Mouse (Mus musculus) heart, postnatal 4 days (tissue): ENCODE data around the gene Cd40. TPM values are rescaled to one million over a fixed set of nuclear protein-coding genes. Genes with fewer than 3 reads are reported as not detected.

Experiments used
- DNase-seq: peaks from one replicate; pipeline ENCODE4 v3.0.0; 2021
- total RNA-seq, 2 experiments: library from RNA; stranded (reverse); gene quantifications; 2 replicates each; pipeline ENCODE4 v1.2.3; 2021

The Cd40 gene
- total RNA-seq, 2 experiments from 2014 or later: 4.9 to 5.3 TPM

DNA sequence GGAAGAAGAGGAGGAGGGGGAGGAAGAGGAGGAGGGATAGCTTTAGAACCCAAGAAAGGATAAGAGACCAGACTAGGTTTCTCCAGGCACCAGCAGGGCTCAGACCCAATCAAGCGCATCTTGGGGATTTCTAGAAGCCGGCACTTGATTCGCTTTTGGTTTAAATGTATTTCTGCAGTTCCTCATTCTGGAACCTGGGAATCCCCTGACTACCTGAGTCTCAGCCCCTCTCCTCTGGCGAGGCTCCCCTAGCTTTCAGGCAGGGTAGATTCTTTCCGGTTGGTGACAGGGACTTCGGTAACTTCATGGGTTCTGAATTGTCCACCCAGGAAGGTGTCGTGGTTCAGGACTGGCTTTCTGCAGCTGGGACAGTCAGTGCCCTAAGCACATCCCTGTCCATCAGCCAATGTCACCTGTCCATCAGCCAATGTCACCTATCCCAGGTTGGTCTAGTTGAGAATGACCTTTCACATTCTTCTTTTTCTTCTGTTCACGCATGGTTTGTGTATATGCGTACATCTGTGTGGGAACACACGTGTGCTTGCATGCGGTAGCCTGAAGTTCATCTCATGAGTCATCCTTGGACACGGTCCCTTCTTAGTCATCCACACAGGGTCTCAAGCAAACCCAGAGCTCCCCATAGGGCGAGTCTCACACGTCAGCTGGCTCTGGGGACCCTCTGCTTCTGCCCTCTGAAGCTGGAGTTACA, 1.1 kb downstream of the Cd40 start:
- no peak for DNase-seq

DNA sequence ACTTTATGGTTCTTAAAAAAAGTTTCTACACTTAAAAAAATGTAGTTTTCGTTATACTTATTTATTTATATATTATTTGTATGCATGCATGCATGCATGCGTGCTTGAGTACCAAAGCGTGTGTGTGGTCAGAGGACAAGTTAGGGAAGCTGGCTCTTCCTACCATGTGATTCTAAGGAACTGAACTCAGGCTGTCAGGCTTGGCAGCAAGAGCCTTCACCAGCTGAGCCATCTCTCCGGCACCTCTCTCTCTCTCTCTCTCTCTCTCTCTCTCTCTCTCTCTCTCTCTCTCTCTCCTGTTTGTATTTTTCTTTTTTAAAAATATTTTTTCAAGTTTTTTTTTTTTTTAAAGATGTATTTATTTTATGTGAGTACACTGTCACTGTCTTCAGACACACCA, 4.5 kb downstream of the Cd40 start:
- no peak for DNase-seq

DNA sequence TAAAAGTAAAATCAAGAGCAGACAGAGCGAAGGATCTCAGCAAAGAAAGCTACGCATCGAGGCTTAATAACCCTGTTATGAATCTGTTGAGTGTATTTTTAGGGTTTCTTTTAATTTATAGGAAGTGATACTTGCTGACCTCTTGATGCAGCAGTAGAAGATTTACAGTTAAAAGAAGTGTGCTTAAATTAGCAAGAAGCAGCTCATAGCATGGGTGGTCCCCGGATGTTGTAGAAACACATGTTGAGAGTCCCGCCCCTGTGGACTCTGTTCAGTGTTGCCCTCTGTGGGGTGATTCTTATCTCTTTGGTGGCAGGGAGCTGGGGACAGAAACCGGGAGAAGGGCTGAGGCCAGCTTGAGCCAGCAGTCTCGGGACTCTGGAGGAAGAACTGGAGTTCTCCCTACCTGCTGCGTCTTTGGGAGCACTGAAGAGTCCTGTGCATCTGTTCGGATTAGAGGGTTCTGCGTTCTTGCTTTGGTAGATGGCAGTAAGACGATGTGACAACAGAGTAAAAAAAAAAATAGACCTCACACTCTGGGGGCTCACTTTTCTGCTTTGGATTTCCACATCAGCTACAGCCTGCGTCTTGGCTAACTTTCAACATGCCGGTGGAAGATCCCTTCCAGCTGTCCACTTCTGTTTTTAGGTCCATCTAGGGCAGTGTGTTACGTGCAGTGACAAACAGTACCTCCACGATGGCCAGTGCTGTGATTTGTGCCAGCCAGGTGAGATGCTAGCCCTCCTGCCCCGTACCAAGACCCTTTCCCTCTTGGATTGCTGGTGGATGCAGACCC, 6.4 kb downstream of the Cd40 start:
- DNase-seq: peak; percentile 28

DNA sequence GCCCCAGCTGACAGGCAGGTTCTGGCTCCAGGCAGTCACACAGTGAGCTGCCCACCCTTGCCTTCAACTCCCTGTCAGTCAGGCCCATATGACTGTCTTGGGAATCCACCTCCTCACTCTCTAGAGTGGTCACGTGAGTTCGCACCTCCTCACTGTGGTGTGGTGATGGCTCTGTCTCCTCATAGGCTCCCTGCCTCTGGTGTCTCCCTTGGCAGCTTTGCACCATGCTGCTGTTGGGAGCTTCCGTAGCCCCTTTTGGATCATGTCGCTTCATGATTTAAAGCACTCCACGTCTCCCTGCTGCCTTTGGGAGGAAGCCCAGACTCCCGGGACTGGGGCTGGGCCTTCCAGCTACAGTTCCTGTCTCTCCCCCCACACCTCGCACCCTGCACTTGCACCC, 9.1 kb downstream of the Cd40 start:
- DNase-seq: no peak

DNA sequence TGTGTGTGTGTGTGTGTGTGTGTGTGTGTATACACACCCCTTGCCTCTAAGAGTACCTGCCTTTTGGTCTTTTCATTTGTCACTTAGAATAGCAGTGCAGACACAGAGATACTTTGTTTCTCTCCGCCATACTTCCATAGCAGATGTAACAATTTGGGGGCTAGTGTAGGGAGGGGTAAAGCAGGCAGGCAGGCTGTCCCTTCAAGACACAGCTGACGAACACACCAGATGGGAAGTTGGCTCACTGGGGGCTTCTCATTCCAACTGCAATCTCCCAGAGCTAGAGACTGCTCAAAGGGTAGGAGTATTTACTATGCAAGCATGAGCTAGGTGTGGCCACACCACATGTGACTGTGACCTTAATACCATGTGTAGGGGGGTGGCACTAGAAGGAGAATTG, 13.4 kb downstream of the Cd40 start:
- DNase-seq: no peak

DNA sequence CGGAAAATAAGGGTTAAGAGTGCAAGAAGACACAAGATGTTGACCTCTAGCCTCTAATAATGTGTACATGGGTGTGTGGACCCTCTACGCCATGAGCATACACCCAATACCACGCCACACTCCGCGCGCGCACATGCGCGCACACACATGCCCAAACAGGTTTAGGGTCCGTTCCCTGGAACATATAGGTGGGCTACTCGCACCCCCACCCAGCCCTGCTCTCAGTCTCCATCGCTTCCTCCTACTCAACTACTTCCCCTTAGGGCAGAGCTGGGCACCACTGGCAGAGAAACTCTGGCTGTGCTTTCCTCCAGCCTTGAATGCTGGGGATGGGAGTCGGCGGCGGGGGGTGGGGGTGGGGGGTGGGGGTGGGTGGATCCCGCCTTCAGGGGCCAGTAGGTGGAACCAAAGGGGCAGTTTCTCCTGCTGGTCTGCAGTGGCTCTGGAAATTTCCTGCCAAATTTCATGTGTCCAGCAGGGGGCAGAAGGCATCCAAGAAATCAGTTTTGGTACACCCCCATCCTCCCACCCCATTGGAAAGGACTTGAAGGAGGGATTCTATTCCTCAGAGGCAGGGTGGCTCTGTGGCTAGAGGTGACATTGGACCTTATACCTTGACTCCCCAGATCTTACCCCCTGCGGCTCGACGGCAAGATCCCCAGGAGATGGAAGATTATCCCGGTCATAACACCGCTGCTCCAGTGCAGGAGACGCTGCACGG, 14.8 kb downstream of the Cd40 start:
- DNase-seq: peak; percentile 80

DNA sequence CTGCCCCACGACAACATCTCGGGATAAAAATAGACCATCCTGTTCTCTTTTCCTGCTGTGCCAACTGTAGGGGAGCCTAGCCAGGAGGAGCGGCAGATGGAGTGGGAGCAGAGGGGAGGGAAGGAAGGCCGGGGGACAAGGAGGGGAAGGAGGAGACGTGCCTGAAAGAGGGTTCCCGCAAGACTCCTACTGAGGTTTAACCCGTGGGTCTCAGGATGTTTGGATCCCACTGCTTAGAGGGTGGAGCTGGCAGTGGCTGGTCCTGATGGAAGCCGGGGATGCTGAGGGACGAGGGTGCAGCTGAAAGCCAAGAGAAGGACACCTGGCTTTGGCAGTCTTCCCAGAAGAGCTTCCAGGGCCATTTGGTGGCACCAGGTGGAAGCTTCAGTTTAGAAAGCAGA, 18.0 kb downstream of the Cd40 start:
- no peak for DNase-seq

DNA sequence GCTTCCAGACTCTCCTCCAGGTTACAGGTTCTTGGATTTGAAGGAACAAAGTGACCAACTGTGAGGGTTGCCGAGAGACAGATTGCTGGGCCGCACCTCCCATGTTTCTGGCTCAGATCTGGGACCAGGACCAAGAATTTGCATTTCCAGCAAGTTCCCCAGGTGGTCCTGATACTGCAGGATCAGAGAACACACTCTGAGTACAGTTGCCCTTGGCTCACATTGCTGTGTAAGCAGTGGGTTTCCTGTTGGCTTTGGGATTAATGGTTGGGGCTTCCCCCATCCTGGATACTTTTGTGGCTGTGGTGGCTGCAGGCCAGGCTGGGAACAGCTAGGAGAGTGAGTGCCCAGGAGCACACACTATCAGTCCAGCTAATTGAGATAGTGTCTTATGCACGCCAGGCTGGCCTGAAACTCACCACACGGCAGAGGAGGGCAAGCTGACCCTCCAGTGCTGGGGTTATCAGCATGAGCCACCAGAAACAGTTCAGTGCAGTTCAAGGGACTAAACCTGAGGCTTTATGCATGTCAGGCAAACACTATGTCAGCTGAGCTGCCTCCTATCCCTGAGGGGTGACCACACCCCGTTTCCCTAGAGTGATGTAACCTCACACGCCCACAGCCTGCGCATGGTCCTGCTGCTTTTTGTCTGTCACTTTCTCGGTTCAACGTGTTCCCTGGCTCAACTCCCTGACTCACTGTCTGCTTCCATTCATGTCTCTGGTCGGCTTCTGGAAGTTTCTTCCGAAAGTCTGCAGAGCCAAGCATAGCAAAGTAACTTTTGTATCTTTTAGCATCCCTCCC, 18.9 kb downstream of the Cd40 start:
- DNase-seq: peak; percentile 54

DNA sequence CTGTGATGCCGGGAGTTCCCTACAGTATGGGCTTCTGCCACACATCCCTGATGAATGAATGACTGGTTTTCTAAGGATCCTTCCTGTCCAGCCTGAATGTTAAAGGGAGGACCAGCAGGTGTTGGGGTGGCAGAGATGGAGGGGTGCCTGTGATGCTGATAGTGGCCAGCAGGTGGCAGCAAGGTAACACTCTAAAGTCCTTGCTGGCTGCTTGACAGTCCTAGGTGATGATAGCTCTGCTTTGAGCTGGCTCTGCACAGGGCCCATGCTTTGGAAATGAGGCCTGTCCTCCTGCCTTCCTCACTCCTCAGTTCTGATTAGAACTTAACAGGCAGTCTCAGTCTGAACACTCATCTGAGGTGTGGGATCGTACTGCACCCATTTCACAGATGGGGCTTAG, 19.5 kb downstream of the Cd40 start:
- peak; percentile 86 for DNase-seq

DNA sequence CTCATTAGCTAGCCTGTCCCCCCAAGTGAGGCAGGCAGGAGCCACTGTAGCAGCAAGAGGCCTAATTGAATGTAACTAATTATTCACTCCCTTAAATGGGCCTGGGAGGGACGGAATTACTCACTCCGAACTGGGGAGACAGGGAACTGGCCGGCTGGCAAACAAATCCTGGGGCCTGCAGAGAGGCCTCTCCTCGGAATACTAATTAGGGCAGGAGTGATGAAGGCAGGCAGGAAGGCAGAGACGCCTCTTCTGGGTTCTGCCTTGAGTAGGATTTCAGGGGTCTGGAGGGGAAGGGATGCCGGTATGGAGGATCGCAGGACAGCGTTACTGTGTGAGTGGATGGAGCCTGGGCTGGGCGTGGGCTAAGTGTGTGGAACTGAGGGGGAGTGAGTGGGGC, 21.6 kb downstream of the Cd40 start:
- no peak for DNase-seq

DNA sequence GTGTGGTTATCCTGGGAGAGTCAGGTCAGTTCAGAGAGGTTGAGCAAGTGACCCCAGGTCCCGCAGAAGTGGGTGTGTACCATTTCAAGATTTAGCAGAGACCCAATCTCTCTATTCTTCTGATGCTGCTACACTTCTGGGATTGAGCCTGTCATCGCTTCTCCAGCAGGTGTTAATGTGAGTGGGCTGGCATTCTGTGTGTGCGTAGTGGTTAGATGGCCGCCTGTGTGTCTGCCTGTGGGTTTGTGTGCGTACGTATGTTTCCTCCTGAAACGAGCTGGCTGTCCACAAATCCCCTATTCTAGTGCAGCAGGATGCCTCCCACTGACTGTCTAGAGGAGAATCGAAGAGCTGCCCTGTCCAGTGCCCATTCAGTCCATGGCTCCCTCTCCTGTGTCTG, 22.6 kb downstream of the Cd40 start:
- DNase-seq: no peak

DNA sequence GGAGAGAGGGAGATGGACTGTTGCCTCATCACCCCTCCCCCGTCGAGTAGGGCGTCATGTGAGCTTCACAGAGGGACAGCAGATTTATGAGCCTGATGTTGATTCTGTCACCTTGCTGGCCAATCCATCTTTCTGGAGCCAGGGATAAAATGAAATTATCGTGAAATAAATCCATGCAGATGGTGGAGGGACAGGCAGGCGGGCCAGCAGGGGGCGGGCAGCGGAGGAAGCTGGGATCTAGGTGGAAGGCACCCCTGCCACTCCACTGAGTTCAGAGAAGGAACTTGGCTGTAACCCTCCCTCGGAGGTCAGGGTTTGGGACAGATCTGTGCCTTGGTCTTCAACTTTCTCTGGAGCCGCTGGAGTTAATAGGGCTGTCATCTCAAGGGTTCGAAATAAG, 23.2 kb downstream of the Cd40 start:
- peak; percentile 29 for DNase-seq

DNA sequence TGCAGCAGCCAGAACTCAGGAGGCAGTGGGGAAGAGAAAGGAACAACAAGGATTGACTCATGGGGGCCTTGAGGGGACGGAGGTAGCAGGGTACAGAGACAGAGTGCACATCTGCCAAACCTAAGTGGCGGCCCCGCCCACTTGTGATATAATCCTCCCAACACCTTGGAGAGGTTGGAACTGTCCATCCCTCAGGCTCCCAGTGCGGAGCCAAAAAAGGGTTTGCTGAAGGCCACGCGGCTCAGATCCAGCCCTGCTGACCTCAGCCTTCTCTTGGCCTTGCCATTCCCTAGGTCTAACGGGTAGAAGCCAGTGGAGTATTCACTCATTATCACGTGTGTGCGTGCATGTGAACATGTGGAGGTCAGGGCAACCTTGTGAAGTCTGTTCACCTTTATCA, 25.2 kb downstream of the Cd40 start:
- DNase-seq: no peak

DNA sequence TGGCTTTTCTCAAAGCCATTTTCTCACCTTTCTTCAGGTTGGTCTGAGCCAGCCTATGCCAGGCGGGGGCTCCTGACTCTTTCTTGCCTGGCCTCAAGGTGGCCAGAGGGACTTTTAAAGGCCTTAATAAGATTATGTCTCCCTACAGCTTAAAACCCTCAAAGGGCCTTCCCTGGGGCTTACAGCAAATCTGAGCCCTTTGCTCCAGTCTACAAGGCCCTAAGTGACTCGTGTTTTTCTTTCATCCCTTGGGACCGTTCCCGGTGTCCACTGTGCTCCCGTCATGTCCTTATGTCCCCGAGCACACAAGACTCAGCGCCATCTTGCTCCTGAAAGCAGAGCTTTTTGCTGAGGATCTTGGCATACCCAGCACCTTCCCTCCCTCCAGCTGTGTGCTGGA, 25.8 kb downstream of the Cd40 start:
- DNase-seq: no peak

DNA sequence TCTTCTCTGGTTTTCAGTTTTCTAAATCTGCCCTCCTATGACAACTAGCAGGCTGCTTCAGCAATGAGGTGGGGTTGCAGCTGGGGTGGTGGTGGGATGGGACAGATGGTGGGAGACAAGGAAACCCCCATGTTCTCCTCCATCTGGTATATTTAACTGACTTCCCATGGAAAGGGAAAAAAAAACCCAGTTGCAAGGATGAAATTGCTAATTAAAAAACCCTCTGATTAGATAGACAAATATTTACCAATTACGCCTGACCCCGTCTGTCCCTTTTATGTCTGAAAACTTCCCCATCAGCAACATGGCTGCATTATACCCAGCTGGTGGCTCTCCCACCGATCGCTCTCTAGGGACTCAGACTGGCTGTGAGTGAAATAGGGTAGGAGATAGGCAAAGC, 31.2 kb downstream of the Cd40 start:
- no peak for DNase-seq

DNA sequence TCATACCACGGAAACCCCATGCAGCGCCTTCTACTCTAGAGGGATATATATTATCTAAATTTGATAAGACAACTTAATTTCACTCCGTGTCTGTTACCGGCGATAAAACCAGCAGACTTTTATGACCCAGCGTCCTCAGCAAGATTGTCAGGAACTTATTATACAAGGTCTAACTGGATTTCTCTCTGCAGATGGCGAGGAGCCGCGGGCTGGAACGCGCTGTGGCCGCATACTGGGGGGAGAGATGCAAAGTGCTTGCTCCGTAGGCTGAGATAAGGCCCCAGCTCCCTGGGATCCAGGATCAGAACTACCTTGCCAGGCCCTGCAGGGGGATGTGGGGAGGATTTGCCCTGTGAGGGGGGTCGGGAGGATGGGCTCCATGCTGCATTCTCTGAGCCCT, 34.0 kb downstream of the Cd40 start:
- DNase-seq: no peak

DNA sequence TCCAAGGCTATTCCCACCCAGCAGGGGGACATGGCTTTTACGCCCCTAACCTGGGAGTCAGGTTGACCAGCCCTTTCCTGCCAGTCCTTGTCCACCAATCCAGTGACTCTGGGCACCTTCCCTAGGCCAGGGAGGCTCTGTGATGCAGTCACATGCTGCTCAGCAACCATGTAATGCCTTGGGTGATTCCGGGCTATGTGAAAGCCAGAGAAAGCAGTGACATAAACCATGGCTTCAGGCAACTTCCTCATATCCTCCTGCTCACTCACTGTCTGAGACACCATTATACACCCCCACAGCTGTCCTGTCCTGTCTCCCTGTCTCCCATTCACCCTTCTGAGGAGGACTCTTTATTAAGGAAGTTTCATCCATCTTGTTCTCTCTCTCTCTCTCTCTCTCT, 35.2 kb downstream of the Cd40 start, which contains the start of gene 1700025C18Rik:
Gene 1700025C18Rik, minus strand, starts transcription at position 101 of the 400 bp plus-strand sequence.
- no peak for DNase-seq

DNA sequence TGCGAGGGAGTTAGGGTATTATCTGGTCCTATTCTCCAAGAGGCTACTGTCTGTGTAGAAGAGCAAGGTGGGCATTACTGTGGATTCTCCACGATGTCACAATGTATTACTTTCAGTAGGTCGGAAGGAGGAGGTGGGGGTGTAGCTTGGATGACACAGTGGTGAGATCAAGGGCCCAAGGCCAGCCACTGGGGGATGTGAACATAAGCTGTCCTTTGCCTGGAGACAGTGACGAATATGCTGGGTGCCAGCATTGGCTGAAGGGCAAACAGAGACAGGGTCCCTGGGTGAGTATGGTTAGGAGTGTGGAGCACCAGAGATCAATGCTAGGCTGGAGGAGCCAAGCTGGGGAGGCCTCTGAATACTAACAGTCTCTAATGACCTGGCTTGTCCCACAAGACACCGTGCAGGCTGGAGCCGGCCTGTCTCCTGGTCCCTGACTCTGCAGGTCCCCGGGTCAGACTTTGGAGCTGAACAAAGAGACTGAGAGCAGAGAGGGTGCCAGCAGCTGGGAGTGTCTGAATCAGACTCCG, 36.1 kb downstream of the Cd40 start:
- DNase-seq: no peak

DNA sequence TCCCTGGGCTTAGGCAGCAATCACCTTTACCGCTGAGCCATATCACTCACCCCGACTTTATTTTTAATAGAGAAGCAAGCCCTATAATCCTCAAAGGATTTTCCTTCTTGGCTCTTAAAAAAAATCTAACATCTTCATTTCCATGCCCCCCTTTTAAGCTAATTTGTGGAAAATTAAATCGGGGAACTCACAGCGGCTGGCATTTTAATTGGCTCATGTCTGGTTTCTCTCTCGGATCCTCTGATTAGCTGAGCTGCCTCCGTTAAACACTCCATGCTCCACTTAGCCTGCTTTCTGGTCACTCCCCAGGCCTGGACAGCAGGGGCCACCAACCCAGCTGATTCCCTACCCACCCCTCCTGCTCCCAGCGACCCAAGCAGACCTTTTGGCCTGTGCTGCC, 37.0 kb downstream of the Cd40 start:
- DNase-seq: no peak

DNA sequence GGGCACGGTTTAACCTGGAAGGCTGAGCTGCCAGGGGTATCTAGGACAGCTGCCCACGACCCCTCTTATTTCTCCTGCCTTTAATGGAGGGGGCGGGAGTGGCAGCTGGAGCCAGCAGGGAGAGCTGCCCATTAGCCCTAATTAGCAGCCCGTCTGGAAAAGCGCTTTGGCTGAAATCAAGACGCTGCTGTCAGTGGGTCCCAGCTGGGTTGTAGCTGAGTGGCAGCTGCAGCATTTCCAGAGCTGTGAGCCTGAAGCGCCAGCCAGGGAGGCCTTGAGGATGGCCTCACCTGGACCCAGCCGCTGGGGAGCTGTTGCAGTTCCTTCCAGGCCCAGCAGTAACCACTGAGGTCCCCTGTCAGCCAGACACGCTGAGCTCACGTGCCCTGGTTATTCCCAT, 40.9 kb downstream of the Cd40 start:
- no peak for DNase-seq

DNA sequence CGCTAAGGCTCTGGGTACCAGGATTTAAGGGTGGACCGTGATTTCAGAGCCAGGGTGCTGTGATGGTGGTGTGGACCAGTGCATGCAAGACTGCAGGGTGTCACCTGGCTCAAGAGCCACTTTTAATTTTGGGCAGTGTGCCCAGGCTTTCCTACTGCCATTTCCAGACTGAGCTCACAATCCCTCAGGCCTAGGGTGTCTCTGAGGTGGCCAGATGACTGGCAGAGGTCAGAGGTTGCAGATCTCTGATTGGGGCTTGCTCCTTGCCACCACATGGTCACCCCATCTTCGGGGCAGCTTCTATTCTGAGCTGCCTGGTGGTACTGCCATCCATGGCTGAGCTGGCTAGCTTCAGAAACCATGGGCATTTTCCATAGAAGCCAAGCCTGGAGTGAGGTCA, 43.4 kb downstream of the Cd40 start:
- DNase-seq: peak; percentile 45

DNA sequence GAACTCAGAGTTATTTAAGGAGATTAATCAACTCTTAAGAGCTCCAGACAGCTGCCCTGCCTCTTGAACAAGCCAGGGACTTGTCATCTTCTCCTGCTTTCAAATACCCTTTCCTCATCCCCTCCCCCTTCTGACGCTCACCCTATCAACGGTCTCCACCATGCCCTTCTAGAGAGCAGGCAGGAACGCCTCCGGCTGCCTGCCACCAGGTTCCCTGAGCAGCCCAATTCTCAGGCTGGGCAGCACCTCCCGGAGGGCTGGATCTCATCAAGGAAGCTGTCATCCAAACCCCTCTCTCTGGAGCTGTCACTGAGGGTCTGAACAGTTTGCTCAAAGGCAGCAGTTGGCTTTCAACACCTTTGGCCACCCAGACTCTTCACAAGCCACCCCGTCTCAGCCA, 45.3 kb downstream of the Cd40 start:
- DNase-seq: no peak
